Mouse (Mus musculus): ENCODE measurements around the gene Gm3015.
"Not testable (repeated sequence)": the region's sequence is repeated elsewhere in the genome, so short reads cannot be mapped to it uniquely, and the experiment has no call there.

The Gm3015 gene

DNA sequence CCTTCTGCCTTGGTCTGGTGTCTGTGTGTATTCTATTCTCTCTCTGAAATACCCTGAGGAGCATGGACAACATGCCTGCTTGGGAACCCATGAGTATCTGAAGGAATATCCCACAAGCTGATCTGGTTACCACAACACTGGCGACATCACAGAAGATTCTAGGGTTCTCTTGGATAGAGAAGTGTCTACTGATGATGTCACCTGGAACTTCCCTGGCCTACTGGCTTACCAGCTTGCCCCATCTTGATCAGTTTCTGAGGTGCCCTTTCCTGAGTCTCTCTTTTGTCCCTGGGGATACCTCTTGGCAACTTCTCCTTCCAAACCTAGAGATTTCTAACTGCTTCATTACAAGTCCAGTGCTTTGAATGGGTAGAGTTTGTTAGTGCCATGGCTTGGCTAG is at the start of gene Gm3015:
Gene Gm3015, minus strand, starts transcription at position 101 of the 400 bp plus-strand sequence.
- not testable (repeated sequence) for DNase-seq (ENCODE audit: low read depth, low spot score)

DNA sequence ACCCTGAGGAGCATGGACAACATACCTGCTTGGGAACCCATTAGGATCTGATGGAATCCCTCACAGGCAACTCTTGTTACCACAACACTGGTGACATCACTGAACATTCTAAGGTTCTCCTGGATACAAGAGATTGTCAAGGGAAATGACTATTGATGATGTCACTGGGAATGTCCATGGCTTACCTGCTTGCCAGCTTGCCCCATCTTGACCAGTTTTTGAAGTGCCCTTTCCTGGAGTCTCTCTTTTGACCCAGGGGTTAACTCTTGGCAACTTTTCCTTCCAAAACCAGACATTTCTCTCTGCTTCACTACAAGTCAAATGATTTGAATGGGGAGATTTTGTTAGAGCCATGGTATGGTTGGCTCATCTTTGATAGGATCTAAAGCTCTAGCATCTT is 29.3 kb upstream of the Gm3015 start, which contains the start of gene Gm10377:
Gene Gm10377, minus strand, starts transcription at position 101 of the 400 bp plus-strand sequence.
- not testable (repeated sequence) for DNase-seq (ENCODE audit: low read depth, low spot score)

Measured in retina, postnatal 7 days (tissue).